Mouse (Mus musculus) liver, embryonic 11.5 days (tissue): ENCODE measurements around the gene Hirip3. TPM values are rescaled to one million over a fixed set of nuclear protein-coding genes. Genes with fewer than 3 reads are reported as not detected.

Experiments
- ATAC-seq: fragments of 200-750 bp; cut with Nextera tagmentation; replicated peaks from 2 replicates; pipeline ENCODE4 v1.8.0; 2017; ENCODE audit warnings: moderate number of reproducible peaks, mild to moderate bottlenecking, moderate TSS enrichment, moderate library complexity; ENCODE audit not compliant: low FRiP score
- DNase-seq: peaks from one replicate; pipeline ENCODE4 v3.0.0-alpha.2; 2017; ENCODE audit warnings: low spot score
- H3K27ac ChIP-seq: fragments of 300-500 bp; sonication (generic); 2 replicates; pipeline ENCODE4 v1.5.1; 2014; ENCODE audit warnings: mild to moderate bottlenecking, low read depth, low read length, control low read depth
- H3K27me3 ChIP-seq: fragments of 300-500 bp; sonication (generic); replicated peaks from 2 replicates; pipeline ENCODE4 v1.6.1; 2014; ENCODE audit warnings: low read length, mixed read lengths; ENCODE audit not compliant: control insufficient read depth, insufficient read depth
- H3K36me3 ChIP-seq: fragments of 300-500 bp; sonication (generic); 2 replicates; pipeline ENCODE4 v1.6.1; 2014; ENCODE audit warnings: mild to moderate bottlenecking, low read length, moderate library complexity, mixed read lengths; ENCODE audit not compliant: control insufficient read depth, insufficient read depth
- H3K4me1 ChIP-seq: fragments of 300-500 bp; sonication (generic); replicated peaks from 2 replicates; pipeline ENCODE4 v1.6.1; 2014; ENCODE audit warnings: low read length, mixed read lengths; ENCODE audit not compliant: control insufficient read depth, insufficient read depth
- H3K4me2 ChIP-seq: fragments of 300-500 bp; sonication (generic); 2 replicates; pipeline ENCODE4 v1.6.1; 2014; ENCODE audit warnings: mild to moderate bottlenecking, control low read depth, moderate library complexity
- H3K4me3 ChIP-seq: fragments of 300-500 bp; sonication (generic); 2 replicates; pipeline ENCODE4 v1.5.1; 2014; ENCODE audit warnings: low read depth, low read length, control low read depth
- H3K9ac ChIP-seq: fragments of 300-500 bp; sonication (generic); 2 replicates; pipeline ENCODE4 v1.6.1; 2014; ENCODE audit warnings: low read depth, low read length, control low read depth
- H3K9me3 ChIP-seq: fragments of 300-500 bp; sonication (generic); 2 replicates; pipeline ENCODE4 v1.6.1; 2016; ENCODE audit warnings: low read length, inconsistent platforms, mixed read lengths; ENCODE audit not compliant: control insufficient read depth
- WGBS: fragments of 180-500 bp; shearing (Covaris S2); extraction: QIAGEN DNeasy Blood & Tissue Kit; methylation state at CpG from one replicate; pipeline ENCODE4 v1.1.7; 2014; 5-methylcytosine and 5-hydroxymethylcytosine counted together
- polyA plus RNA-seq: library from polyadenylated mRNA; unstranded; fragments of >200 nt; fragmentation: Nextera tagmentation; extraction: Ambion mirVana; gene quantifications from 2 replicates; pipeline ENCODE4 v1.2.1, GENCODE M21; 2014

Gene Hirip3
- polyA plus RNA-seq, 1 experiment from 2014 or later: 24.6 TPM

DNA sequence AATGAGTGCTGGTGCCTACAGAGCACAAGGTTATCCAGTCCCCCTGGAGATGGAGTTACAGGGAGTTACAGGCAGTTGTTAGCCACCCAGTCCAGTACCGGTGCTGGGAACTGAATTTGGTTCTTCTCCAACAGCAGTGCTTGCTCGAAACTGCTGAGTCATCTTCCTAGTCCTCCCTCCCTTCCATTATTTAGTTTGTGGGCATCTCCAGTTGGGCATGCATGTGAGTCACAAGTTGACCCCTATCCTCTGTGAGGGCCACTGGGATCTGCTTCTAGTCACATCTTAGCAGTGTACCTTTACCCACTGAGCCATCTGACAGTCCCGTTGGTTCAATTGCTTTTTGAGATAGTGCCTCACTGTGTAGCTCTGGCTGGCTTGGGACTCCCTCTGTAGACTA is 43.8 kb downstream of the Hirip3 start:
- Histone ChIP-seq H3K4me1 (no peaks in the 10 kb centered on the region), H3K9me3 (no peaks in the 10 kb centered on the region), H3K27ac (no peak overlapping the region), H3K36me3 (no peaks in the 10 kb centered on the region), H3K27me3 (no peaks in the 10 kb centered on the region), H3K4me3 (no peak overlapping the region), H3K4me2 (no peak overlapping the region), H3K9ac (no peak overlapping the region)
- ATAC-seq (no peak), DNase-seq (no peak)
- WGBS: 57% methylated on average over 3 of the region's 3 CpGs

- no peak overlapping the region for H3K4me2 ChIP-seq
- no peaks in the 10 kb centered on the region for H3K4me1 ChIP-seq
- WGBS: 78% methylated on average over 3 of the region's 3 CpGs
- H3K4me3 ChIP-seq: no peak overlapping the region
- no peak overlapping the region for H3K9ac ChIP-seq
- no peak for ATAC-seq
- no peak for DNase-seq
- no peaks in the 10 kb centered on the region for H3K36me3 ChIP-seq
- H3K9me3 ChIP-seq: no peaks in the 10 kb centered on the region
- H3K27ac ChIP-seq: no peak overlapping the region
- H3K27me3 ChIP-seq: no peaks in the 10 kb centered on the region
These were observed 53.1 kb downstream of the Hirip3 start for GRCm38 (mm10) chr7:126914844-126915243.

Other genes with a start within 250 kb of the Hirip3 start
- gene Nupr1, start 231.1 kb upstream of the Hirip3 start, polyA plus RNA-seq: 4.3 and 7.1 TPM in 2 replicates
- 53.7 and 64.5 TPM in 2 replicates for gene Sgf29, start 212.7 kb upstream of the Hirip3 start, polyA plus RNA-seq
- gene Sult1a1, start 185.5 kb upstream of the Hirip3 start, polyA plus RNA-seq: 0.14 and 0.44 TPM in 2 replicates
- 210 and 217 TPM in 2 replicates for gene Bola2, start 166.6 kb upstream of the Hirip3 start, polyA plus RNA-seq
- gene Slx1b, start 166.2 kb upstream of the Hirip3 start, polyA plus RNA-seq: 6.6 and 7.7 TPM in 2 replicates
- gene Coro1a, start 154.2 kb upstream of the Hirip3 start, polyA plus RNA-seq: 94.0 and 94.9 TPM in 2 replicates
- 34.0 and 39.3 TPM in 2 replicates for gene Mapk3, start 102.4 kb upstream of the Hirip3 start, polyA plus RNA-seq
- 0.87 and 0.96 TPM in 2 replicates for gene Gdpd3, start 95.6 kb upstream of the Hirip3 start, polyA plus RNA-seq
- gene Ypel3, start 85.0 kb upstream of the Hirip3 start, polyA plus RNA-seq: 49.1 and 52.2 TPM in 2 replicates
- gene Tbx6, start 80.5 kb upstream of the Hirip3 start, polyA plus RNA-seq: 0.22 and 0.55 TPM in 2 replicates
- gene Ppp4c, start 69.5 kb upstream of the Hirip3 start, polyA plus RNA-seq: 266 and 269 TPM in 2 replicates
- 0.21 TPM in 1 of 2 replicates, not detected in the other for gene Fam57b, start 64.3 kb upstream of the Hirip3 start, polyA plus RNA-seq
- gene 4930451I11Rik, start 30.3 kb upstream of the Hirip3 start, polyA plus RNA-seq: not detected in 2 replicates
- 0.52 and 1.6 TPM in 2 replicates for gene Doc2a, start 14.6 kb upstream of the Hirip3 start, polyA plus RNA-seq
- gene Ino80e, start 405 bp downstream of the Hirip3 start, polyA plus RNA-seq: 124 and 130 TPM in 2 replicates
- 23.0 and 24.0 TPM in 2 replicates for gene Taok2, start 22.7 kb downstream of the Hirip3 start, polyA plus RNA-seq
- 23.2 and 23.9 TPM in 2 replicates for gene Tmem219, start 60.9 kb downstream of the Hirip3 start, polyA plus RNA-seq
- gene Kctd13, start 66.9 kb downstream of the Hirip3 start, polyA plus RNA-seq: 15.7 and 16.5 TPM in 2 replicates
- not detected in 2 replicates for gene Asphd1, start 87.6 kb downstream of the Hirip3 start, polyA plus RNA-seq
- 0.27 TPM in 2 replicates for gene Sez6l2, start 88.6 kb downstream of the Hirip3 start, polyA plus RNA-seq
- gene Cdipt, start 113.9 kb downstream of the Hirip3 start, polyA plus RNA-seq: 72.2 and 74.4 TPM in 2 replicates
- gene Cdiptos, start 114.1 kb downstream of the Hirip3 start, polyA plus RNA-seq: 0.67 and 1.0 TPM in 2 replicates
- gene Mvp, start 152.6 kb downstream of the Hirip3 start, polyA plus RNA-seq: 8.3 and 9.4 TPM in 2 replicates
- gene Pagr1b, start 154.5 kb downstream of the Hirip3 start, polyA plus RNA-seq: 0.41 TPM in 1 of 2 replicates, not detected in the other
- 45.6 and 75.0 TPM in 2 replicates for gene Pagr1a, start 155.4 kb downstream of the Hirip3 start, polyA plus RNA-seq
- gene Gm42742, start 159.1 kb downstream of the Hirip3 start, polyA plus RNA-seq: 19.8 and 52.9 TPM in 2 replicates
- 4.5 and 5.4 TPM in 2 replicates for gene Prrt2, start 159.2 kb downstream of the Hirip3 start, polyA plus RNA-seq
- 90.8 and 98.8 TPM in 2 replicates for gene Maz, start 165.1 kb downstream of the Hirip3 start, polyA plus RNA-seq
- gene Kif22, start 180.5 kb downstream of the Hirip3 start, polyA plus RNA-seq: 152 and 170 TPM in 2 replicates
- gene Zg16, start 225.4 kb downstream of the Hirip3 start, polyA plus RNA-seq: not detected in 2 replicates
- 12.3 and 13.7 TPM in 2 replicates for gene AI467606, start 229.4 kb downstream of the Hirip3 start, polyA plus RNA-seq